Mouse (Mus musculus) embryo, embryonic 10 days (tissue): ENCODE data around the gene Micall1.

ENCODE experiments used
- DNase-seq: peaks from one replicate; pipeline ENCODE4 v3.0.0-alpha.2; 2015; ENCODE audit warnings: low spot score

The Micall1 gene

GRCm38 (mm10) chr15:79130782-79131181 lies 22.1 kb downstream of the Micall1 start:
- DNase-seq = no peak

DNA sequence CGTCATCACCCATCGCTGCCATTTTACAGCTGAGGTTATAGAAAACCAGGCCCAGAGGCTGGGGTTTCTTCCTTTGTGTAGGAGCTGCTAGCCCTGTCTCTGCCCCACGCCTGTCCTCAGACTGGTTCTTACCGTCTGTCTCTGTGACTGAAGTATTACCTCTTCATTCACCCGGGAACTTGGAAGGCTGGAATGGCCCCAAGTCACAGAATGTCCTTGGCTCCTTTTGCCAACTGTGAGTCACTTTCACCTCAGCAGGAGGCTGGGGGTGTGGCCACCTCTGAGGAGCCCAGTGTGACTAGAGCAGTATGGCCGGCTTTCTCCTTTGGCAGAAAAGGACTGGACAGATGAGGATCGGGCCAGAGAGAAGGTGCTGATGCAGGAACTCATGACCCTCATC lies 22.7 kb downstream of the Micall1 start:
- no peak for DNase-seq

DNA sequence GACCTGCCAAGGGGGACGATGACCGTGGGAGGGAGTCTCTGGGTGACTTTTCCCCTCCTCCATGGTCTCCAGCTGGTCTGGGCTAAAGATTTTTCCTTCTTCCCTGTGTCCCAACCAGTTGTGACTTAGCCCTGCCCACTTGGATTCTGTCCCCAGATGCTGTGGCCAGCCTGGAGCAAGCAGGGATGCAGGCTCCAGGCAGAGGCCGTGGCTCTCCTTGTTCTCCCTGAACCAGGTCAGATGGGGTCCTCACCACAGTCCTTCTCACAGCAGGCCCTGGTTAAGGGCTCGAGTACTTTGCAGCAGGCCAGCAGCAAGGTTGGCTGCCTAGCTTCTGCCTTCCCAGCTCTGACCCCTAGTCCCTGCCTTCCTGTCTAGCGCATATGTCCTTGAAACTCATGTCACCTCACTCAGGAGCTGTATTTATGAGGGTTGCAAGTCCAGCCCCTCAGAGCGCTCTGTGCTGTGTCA lies 24.5 kb downstream of the Micall1 start:
- DNase-seq = no peak

DNA sequence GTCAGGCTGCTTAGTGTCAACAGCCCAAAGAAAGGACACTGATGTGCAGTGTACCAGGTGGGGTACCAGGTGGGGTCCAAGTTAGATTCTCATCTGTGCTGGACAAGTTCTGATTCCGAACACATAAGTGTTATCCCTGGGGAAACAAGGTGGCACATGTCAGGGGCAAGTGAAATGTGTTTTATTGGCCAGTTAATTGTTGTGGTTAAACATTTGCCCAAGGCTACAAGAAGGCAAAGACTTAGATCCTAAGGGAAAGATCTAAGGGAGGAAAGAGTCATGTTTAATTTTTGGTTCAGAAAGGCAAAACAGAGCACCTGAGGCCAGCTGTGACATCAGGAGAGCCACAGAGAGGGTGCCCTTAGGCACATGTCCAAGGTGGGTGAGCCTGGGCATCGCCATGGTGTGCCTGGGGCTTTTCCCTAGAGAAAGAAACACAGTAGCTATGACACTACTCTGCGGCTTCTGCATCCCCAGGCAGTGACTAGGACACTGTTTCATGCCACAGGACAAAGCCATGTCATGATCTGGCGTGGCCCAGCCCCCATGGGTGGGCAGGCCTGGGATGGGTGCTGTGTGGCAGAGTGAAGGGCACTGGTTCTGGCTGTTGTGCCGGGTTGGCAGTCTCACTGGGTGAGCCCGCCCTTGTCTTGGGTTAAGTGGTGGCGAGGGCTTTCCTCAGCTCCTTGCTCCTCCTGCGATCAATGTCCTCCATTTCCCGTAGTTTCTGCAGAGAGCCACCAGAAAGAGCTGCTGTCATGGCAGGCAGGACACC lies 26.0 kb downstream of the Micall1 start:
- no peak for DNase-seq

- no peak for DNase-seq
These were observed 26.6 kb downstream of the Micall1 start for GRCm38 (mm10) chr15:79135332-79135731.

GRCm38 (mm10) chr15:79135783-79136575 lies 27.3 kb downstream of the Micall1 start:
- DNase-seq = no peak

DNA sequence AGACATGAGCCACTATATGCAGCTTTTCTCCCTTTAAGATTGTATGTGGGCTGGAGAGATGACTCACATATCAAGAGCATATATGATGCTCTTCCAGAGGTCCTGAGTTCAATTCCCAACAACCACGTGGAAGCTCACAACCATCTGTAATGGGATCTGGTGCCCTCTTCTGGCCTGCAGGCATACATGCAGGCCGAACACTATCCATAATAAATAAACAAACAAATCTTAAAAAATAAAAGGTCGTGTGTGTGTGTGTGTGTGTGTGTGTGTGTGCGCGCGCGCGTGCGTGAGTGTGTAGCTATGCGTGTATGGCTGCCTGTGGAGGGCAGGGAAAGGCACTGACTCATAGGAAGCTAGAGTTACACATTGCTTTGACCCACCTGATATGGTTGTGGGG lies 30.9 kb downstream of the Micall1 start:
- no peak for DNase-seq

GRCm38 (mm10) chr15:79140866-79141565 lies 32.3 kb downstream of the Micall1 start, which contains the start of the genes Polr2f and 1700088E04Rik:
Gene Polr2f (plus strand): TSS chr15:79141009.
Gene 1700088E04Rik (minus strand): TSS chr15:79141253.
- DNase-seq = peak; percentile 100

GRCm38 (mm10) chr15:79141566-79141917 lies 32.8 kb downstream of the Micall1 start:
- DNase-seq = no peak

- DNase-seq = no peak
These were observed 34.6 kb downstream of the Micall1 start for GRCm38 (mm10) chr15:79143316-79143715.

GRCm38 (mm10) chr15:79144021-79144420 lies 35.3 kb downstream of the Micall1 start:
- DNase-seq = no peak

GRCm38 (mm10) chr15:79145522-79145921 lies 36.8 kb downstream of the Micall1 start:
- DNase-seq = no peak

- DNase-seq = peak; percentile 94
These were observed 39.8 kb downstream of the Micall1 start for GRCm38 (mm10) chr15:79148533-79148932.

DNA sequence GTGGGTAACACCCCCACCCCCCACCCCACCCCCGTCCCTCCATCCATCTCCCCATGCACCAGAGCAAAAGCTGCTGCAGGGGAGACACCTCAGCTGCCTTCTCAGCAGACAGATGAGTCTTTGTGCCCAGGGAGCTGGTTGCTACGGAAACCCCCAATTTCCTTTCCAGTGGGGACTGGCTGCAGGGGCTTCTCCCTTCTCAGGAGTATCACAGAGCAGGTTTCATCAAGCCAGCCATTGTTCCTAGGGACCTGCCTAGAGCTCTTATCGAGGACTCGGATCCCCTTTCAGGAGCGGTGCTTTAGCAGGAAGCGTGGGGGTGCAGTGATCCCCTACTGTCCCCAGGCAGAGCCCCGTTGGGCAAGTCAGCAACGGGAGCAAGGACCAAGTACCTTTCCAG lies 43.2 kb downstream of the Micall1 start:
- DNase-seq = peak; percentile 40

DNA sequence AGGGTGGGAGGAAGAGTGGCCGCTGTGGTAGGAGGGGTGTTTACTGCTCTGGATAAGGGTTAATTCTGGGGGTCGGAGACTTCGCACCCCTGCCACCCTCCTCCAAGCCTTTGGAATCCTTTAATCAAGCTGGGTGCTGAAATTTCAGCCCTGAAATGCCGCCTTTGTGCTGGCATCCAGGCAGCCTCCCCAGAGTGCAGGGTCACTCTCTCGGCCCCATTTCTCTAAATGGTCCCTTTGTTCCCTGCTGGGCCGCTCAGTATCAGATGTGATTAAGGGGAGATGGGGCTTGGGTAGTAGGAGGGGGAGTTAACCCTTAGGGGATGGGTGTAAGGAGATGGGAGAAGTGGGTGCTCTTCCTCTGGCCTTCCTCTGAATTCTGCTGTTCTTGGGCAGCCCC lies 44.0 kb downstream of the Micall1 start:
- DNase-seq = no peak

DNA sequence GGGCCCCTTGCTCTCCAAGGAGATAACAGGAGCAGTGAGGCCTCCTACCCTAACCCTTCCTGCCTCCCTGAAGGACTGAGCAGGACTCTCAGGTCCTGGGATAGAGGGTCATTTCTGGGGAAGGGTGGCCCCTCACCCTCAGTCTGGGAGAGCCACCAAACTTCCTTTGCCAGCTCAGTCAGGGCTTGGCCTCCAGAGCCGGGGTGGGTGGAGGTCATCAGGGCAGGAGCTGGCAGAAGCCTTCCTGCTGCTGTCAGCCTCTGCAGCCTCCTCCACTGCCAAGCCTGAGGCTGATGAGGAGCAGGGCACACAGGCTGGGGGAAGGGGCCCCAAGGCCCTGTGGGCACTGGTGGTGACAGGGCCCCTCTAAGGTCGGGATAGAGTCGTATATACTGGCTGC lies 46.9 kb downstream of the Micall1 start:
- DNase-seq = no peak

- no peak for DNase-seq
These were observed 53.6 kb downstream of the Micall1 start for GRCm38 (mm10) chr15:79162301-79162700.

DNA sequence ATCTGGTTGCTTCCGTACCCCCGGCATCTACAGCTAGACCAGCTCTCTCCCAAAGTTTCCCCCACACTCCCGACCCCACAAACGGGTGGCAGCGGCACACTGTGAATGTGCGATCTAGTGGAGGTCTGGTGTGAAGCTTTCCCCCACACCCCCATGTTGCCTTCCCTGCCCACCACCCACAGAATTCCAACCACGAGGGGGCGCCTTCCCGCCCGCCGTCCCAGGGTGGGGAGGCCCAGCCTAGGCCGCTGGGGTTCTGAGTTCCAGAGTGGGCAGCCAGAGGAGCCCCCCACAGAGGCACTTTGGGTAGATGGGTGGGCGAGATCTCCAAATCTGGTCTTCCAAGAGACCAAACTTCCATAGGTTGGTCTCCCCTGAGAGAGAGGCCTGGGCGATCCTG lies 54.1 kb downstream of the Micall1 start:
- no peak for DNase-seq

DNA sequence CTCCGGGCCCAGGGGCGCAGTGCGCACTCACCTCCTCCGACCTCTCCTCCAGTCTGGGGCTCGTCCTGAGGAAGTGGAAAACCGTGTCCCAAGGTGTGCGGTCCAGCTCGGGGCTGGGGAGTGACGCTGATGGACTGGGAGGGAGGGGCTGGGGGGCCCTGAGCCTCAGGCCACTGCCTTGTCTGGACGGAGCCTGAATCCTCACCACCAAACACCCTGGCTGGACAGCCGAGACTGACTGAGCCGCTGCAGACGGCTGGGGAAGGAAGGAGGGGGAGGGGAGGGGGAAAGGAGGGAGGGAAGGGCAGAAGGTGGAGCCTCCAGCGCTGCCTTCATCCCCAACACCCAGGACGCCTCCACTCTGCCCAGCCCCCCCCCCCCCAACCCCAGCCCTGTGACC lies 55.6 kb downstream of the Micall1 start:
- DNase-seq = no peak

GRCm38 (mm10) chr15:79165140-79165539 lies 56.4 kb downstream of the Micall1 start, which contains the start of gene Sox10:
Gene Sox10 (minus strand): TSS chr15:79165240.
- no peak for DNase-seq

DNA sequence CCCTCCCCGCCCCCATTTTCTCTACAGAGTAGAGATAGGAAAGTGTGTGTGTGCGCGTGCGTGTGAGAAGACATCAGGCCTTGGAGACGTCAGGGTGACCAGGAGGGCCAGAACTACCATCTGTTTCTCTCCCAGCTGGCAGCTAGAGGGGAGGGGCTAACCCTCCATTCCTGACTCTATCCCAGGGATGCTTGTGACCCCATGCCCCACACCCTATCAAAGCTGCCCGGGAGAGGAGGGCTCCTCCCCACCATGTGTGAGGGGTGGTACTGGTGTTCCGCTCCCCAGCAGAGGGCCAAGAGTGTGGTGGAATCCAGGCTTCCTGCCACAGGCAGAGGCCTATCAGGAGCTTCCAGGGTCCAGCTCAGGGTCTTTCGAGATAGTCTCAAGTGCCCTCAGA lies 58.0 kb downstream of the Micall1 start:
- DNase-seq = peak; percentile 51

GRCm38 (mm10) chr15:79176905-79177304 lies 68.2 kb downstream of the Micall1 start:
- DNase-seq = no peak
